Mouse (Mus musculus) heart, postnatal 0 days (tissue): ENCODE measurements around the gene Tbc1d8b.

ENCODE experiments used
- CTCF ChIP-seq: IDR thresholded peaks from 2 replicates; pipeline ENCODE4 v1.5.1; 2016; ENCODE audit warnings: antibody characterized with exemption, control low read depth, low read depth
- EP300 ChIP-seq: IDR thresholded peaks from 2 replicates; pipeline ENCODE4 v1.6.1; 2016; ENCODE audit warnings: antibody characterized with exemption, low read depth

- no peak for TF ChIP-seq CTCF
- TF ChIP-seq EP300 = no peak
Measured at GRCm38 (mm10) chrX:139782278-139783044, 97.7 kb downstream of the Tbc1d8b start, which contains the start of gene Ripply1.
